Mouse (Mus musculus): ENCODE measurements around the gene Hist2h2ab.
"Not testable (repeated sequence)": the region's sequence is repeated elsewhere in the genome, so short reads cannot be mapped to it uniquely, and the experiment has no call there.

Gene Hist2h2ab

DNA sequence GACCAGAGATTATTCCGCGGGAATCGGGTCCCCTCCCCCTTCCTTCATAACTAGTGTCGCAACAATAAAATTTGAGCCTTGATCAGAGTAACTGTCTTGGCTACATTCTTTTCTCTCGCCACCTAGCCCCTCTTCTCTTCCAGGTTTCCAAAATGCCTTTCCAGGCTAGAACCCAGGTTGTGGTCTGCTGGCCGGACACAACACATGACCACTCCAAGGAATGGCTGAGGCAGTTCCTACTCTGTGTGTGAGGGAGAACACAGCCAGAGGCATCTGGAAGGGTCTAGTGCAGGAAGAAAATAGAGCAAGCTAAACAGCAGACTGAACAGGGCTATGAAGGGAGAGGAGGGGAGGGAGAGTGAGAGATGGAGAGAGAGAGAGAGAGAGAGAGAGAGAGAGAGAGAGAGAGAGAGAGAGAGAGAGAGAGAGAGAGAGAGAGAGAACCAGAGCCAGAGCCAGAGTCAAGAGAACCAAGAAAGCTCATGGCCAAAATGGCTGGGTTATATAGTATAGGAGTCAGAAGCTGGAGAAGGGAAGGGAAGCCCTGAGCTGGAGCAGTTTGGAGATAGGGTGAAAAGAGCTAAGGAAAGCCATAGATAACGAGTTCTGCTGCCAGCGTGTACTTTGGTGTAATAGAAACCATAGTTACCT is 20.9 kb upstream of the Hist2h2ab start:
- not testable (repeated sequence) for DNase-seq

DNA sequence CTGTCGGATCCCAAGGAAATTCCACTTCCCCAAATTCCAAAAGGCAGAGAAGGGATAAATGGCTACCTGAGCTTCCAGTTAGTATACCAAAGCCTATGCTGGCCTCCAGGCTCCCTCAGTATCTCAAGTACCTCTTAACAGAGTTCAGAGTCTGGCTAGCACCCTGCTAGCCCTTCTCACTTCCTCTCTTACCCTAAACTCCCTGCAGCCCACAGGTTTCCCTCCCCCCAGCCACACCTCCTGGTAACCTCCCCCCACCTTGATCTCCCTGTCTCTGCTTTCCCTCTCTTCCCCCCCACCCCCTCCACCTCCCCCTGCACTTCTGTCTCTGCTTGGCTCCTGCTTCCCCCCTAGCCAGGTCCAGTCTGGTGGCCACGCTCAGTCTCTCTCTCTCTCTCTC is 19.9 kb upstream of the Hist2h2ab start:
- no peak for DNase-seq

DNA sequence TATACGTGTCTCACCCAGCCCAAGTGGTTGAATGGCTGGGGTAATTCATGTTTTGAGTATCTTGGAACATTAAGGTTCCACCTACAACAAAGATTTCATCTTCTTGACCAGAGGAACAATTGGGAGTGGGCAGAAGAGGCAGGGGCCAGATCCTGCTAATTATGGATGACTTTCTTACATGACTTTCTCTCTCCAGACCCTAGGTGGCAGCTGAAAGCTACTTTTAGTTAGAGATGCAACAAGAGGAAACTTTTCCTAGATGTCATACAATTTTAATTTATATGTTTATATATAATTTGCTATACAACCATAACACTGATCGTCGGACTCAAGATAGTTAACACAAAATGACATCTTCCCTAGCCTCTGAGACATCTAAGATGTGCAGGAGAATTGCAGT is 11.8 kb upstream of the Hist2h2ab start:
- DNase-seq, result no peak

DNA sequence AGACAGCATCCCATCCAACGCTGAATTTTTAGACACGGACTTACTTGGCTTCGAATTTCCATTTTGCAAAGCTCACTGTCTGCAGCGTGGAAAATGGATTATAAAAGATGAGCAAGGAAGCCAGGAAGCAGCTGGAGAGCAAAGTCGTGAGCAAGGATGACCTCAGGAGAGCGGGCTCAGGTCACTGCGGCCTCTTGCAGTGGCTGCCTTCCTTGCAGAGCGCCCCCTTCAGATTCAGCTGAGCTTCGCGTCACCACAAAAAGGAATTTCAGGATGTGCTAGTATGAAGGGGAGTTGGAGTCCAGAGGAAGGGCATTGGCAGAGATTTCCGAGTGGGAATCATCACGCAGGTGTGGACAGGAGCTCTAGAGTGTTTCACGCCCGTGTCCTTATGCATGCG is 10.4 kb upstream of the Hist2h2ab start:
- DNase-seq, result peak in 1 of 2 experiments; percentile 46

DNA sequence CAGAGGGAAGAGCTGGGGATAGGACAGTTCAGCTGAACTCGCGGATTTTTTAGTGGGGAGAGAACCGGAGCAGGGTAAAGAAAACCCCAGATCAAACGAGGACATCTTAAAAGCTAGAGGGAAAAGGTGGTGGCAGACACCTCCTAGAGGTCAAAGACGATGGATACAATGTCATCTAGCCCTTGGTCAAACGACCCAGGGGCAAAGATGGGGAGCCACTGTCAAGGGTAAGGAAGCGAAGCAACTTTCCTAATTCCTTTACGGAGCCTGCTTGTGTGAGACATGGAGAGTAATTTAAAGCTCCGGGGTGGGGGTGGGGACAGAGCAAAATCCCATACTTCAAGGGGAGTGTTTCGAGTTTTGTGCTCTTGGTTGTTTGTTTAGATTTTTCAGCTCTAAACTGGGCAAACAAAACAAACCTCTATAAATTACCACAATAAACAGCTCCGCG is 449 bp upstream of the Hist2h2ab start:
- peak; percentile 51 to 60 for DNase-seq

DNA sequence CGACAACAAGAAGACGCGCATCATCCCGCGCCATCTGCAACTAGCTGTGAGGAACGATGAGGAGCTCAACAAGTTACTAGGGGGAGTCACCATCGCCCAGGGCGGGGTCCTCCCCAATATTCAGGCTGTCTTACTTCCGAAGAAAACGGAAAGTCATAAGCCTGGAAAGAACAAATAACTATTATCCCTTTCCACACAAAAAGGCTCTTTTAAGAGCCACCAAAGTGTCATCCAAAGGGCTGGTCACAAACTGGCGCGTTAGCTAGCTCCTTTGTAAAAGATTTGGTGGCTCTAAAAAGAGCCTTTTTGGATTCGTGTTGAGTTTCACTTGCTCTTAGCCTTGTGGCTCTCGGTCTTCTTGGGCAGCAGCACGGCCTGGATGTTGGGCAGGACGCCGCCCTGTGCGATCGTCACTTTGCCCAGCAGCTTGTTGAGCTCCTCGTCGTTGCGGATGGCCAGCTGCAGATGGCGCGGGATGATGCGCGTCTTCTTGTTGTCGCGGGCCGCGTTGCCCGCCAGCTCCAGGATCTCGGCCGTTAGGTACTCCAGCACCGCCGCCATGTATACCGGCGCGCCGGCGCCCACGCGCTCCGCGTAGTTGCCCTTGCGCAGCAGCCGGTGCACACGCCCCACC is 583 bp downstream of the Hist2h2ab start:
- peak in 1 of 2 experiments; percentile 83 for DNase-seq

DNA sequence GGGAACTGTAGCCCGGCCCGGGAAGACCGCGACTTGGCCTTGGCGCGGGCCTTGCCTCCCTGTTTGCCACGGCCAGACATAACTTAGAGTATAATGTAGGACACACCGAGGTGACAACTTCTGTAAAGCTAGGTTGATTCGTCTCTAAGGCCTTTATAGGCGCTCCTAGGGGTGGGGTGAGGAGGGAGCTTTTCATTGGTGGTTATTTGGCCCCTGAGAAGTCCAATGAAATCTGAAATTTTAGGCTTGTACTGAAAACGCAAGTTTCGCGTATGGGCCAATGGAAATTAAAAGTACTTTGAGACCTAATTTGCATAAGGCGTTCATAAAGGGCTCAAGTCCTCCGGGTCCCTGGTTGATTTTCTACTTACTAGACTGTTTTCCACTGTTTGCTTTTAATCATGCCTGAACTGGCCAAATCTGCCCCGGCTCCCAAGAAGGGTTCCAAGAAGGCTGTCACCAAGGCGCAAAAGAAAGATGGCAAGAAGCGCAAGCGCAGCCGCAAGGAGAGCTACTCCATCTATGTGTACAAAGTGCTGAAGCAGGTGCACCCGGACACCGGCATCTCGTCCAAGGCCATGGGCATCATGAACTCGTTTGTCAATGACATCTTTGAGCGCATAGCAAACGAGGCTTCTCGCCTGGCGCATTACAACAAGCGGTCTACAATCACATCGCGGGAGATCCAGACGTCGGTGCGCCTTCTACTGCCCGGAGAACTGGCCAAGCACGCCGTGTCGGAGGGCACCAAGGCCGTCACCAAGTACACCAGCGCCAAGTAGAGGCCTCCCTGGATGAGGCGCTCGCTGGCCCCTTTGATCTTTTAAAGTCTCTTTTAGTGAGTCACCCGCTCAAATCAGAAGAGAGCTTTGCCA is 1.3 kb downstream of the Hist2h2ab start, which contains the start of the genes Hist2h2ac and Hist2h2be:
Hist2h2ac (minus strand) TSS at position 116 of the 875 bp plus-strand sequence.
Hist2h2be (plus strand) TSS at position 355 of the 875 bp plus-strand sequence.
- peak; percentile 85 to 87 for DNase-seq

DNA sequence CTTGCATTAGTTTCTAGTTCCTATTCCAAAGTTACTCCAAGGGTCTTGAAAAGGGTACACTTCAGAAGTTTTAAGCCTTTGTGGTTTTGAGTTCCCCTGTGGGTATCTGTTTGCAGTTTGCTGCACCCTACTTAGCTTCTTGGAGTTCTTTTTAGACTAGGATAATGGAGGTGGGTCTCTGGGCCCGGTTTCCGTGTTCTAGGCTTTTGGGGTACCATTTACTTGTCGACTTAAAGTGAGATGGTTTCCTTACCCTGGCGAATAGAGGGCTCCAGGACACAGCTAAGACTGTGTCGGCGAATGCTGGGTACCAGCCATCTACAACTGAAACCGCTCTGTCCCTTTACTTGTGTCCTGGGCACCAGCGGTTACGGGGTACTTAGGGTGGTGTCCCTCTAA is 2.0 kb downstream of the Hist2h2ab start:
- DNase-seq, result peak; percentile 31 to 33

DNA sequence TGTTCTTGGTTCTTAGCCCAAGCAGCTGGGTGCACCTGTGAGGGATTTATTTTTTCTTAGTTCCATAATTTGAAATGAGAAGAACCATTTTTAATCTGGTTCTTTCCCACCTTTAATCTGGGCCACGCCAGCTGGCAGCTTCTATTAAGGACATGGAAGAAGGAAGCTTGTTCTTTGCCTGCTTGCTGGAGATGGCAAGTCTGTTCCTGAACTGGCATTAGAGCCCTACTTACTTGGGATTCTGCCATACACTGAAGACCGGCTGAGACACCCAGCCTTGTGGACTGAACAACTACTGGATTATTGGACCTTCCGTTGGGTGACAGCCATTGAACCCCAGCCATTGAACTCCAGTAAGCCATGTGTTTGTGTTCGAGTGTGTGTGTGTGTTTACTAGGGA is 3.1 kb downstream of the Hist2h2ab start:
- no peak for DNase-seq

DNA sequence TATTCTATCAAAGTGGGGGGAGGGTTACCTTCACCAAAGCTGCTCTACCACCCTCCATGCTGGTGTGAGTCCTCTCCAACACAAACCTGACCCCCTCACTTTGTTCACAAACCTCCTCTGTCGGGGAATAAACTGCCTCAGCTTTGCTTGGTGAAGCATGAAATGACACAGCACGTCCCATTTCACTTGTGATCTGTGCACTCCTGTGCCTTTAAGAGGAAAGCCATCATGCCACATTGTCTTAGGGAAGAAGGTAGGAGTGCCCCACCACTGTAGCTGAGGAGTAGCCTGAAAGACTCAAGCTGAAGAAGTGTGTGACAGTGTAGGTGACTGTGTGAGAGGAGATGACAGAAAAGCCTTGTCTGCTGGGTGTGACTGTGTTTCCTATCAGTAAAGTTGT is 5.8 kb downstream of the Hist2h2ab start:
- DNase-seq, result no peak

DNA sequence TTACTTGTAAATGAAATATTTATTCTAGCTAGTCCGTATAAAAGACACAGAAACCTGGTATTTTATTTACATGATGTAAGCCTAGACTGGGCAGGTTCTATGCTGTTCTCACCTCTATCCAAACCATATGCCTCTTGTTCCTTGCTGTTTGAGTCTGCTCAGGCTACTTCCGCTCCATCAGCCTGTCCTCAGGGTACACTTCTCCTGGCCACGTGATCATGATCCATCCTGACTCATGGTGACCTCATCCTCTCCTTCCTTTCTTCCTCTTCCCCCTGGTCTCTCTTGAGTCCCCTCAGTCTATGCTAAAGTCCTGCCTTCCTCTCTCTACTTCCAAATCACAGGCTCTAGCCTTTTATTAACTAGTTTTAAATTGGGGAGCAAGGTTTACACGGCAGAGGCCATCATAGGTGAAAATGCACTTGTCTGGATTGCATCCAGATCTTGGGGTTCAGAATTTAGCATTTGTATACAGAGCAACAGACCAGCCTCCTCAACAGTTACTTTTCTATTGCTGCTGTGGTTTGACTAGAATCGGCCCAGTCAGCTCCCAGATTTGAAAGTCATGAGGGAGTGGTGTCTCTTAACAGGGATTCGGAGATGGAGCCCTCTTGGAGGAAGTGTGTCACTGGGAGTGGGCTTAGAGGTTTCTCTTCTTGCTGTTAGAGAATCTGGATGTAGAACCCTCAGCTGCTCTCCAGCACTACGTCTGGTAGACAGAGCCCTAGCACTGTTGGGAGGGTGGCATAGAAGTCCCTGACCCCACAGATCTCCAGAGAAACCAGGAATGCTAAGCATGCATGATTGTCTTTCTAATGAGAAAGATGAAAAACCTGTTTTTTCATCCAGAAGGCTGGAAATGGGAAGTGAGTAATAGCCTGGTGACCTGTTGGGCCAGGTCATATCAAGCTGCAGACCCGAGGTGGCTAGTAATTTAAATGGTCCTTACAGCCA is 7.3 kb downstream of the Hist2h2ab start:
- no peak for DNase-seq

DNA sequence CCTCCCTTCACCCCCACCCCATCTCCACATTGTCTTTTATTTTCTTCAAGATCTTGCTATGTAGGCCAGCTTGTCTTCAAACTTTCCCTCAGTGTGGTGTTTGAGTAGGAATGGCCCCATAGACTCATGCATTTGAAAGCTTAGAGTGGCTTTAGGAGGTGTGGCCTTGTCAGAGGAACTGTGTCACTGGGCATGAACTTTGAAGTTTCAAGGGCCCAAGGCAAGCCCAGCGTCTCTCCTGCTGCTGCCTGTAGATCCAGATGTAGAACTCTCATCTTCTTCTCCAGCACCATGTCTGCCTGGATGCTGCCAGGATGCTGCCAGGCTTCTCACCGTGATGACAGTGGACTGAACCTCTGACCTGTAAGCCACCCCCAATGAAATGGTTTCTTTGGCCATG is 9.2 kb downstream of the Hist2h2ab start:
- DNase-seq, result no peak

DNA sequence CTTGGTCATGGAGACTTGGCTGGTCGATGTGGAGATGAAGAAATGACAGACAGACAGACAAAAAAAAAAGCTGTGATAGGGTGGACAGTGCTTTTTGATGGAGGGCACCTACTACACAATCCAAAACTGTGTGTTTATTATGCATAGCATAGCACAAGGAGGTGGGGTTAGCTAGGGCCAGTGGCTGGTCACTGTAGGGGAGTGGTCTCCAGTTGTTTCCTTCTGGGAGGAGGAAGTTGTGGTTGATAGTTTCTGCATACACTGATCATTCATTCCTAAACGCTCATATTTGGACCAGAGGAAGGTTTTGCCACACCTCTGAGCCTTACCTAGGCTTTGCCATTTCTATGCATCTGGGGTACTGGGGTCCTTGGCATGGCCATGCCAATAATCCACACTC is 10.7 kb downstream of the Hist2h2ab start:
- DNase-seq, result no peak

DNA sequence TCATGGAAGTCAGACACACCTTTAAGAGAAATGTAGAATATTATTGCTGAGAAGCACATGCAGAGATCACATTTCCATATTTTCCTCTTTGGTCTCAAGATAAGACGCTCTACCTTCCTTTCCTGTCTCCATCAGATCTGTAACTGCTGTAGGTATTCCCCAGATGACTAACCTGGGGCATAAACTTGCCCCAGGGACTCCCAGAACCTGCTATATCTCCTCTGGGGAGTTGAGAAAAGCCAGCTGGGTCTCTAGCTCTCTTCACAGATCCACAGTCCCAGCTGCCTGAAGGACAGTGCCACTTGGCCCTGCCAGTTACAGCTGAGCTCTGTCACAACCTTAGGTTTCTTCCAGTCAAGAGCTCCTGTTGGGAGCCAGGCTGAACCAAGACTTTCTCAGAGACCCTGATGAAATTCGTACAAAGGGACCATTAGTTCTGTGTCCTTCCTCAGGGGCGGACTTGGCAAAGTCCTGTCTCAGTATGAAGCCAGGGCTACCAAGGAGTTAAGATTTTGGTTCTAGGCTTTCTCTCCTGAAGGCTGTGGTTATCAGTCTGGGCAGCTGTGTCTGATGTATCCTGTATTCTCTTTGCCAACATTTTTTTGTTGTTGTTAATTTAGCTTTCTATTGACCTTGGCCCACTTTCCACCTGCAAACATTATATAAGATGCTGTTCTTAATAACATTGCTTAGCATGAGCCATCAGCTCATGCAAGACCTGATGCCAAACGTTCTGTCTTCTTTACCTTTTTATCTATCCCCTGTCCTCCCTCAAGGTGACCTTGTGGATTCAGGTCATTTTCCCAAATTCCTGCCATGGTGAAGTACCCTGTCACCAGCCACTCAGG is 11.5 kb downstream of the Hist2h2ab start:
- DNase-seq, result no peak

DNA sequence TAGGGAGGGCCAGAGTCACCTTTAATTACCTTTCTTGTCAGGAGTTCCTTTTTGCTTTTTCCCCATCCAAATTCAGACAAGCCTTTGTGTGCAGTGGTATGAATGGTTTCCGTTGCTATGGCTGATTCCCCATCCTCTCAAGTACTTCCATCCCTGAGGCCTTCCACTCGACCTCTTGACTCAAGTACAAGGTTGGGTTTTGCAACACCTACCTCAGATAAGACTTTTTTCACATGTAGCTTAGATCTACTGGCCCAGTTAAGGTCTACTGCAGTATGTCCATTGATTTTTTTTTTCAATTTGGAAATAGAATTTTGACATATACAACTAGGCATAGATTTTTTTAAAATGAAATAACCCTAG is 12.1 kb downstream of the Hist2h2ab start:
- no peak for DNase-seq

DNA sequence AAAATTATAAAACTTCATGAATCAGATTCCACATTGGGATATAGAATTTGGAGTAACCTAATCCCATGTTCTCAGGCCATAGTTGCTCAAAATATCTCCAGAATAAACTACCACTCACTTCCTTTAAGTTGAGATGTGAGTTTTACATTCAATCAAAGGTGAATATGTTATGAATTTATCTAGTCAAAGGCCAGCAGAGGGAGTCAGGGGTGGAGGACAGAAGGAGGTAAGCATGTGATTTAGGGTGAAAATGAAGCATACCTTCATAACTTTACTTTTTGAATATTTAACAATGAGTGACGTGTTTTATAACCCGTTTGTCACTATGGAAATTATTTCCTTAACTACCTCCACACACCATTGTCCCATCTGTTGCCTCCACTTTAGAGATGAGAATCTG is 15.2 kb downstream of the Hist2h2ab start:
- DNase-seq, result no peak

DNA sequence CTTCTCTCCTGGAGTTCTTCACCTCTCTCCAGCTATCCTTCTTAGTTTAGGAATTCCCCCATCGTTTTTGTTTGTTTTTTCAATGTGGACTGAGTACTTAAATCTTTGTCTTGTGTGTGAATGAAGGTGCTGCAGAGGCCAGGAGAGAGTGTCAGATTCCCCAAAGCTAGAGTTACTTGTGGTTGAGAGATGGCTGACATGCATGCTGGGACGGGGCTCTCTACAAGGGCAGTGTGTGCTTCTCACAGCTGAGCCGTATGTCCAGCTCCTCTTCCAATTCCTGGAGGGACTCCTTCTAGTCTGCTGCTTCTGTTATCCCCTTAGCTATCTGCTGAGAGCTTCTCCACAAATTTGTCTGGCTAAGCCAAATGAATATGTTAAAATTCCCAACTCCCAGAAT is 16.2 kb downstream of the Hist2h2ab start:
- no peak for DNase-seq

DNA sequence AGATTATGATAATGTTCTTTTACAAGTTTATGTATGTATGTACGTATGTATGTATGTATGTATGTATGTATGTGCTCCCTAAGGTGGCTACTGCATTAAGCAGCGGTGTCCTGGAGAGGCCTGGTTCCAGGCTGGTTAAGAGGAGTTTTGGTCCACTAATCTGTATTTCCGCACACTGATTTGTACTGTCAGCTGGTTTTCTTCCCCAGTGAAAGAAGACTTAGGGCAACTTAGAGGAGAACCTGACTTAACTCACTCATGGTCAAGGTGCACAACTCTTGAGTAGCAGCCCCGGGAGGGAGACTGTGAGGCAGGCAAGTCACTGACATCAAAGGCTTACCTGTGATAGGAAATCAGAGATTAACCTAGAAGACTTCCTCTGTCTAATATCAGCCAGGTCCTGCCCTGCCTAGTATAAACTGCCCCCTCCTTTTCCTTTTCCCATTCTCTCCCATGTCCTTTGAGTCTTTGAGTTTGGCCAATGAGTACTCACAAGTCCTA is 17.2 kb downstream of the Hist2h2ab start:
- no peak for DNase-seq

DNA sequence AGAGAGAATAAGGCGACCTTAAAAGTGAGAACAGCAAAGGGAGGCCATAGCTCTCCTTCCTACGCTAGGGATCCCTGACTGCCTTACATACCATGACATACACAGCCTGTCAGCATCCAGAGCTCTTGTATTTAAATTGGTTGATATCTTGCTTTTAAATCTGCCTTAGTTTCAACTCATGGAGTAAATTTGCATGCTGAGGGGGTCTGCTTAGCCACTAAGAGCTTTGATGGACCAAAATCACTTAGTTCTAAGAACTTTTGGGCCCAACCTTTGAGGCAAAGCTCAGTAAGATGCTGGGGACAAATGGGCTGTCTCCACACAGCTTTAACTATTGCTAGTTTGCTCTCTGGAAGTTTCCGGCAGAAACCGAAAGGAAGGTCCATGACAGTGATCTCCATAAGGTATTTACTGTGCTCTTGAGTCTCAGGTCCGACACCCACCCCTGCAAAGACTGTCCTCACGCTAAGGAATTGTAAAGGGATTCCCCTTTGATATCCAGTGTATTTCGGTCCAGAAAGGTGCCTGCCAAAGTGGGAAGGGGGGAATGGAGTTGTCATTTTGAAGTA is 17.8 kb downstream of the Hist2h2ab start:
- DNase-seq, result no peak

DNA sequence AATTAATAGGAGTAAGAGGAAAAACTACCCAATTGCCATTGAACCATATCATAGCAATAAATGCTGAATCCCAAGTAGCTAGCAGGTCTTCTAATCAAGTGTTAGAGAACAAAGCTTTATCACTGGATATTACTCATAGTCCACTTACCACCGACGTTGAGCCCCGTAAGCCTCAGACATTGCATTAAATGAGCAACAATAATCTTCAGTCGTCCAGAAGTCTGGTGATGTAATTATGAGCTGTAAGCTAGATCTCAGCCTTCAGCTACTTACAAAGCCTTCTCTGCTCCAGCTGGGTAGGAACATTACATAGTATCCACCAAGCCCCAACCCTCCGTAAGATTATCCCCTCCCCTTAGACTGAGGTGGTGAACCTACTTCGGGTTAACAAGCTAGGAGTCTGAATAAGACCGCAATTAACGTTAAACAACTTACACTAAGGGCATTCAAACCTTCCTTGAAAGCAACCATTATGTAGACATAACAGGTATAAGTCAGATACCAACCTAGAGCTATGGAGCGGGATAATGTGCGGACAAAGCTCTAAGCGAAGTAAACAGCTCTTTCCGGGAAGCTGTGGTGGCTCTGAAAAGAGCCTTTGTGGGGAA is 18.3 kb downstream of the Hist2h2ab start:
- DNase-seq, result no peak
